Mouse (Mus musculus) cerebellum, postnatal 4 days (tissue): ENCODE measurements around the gene Doxl2.

Experiments used
- DNase-seq, 2 experiments: peaks; one replicate each; pipeline ENCODE4 v3.0.0; 2022; ENCODE audit warnings: low spot score in 2 of 2, mixed read lengths in 1 of 2

Gene Doxl2

DNA sequence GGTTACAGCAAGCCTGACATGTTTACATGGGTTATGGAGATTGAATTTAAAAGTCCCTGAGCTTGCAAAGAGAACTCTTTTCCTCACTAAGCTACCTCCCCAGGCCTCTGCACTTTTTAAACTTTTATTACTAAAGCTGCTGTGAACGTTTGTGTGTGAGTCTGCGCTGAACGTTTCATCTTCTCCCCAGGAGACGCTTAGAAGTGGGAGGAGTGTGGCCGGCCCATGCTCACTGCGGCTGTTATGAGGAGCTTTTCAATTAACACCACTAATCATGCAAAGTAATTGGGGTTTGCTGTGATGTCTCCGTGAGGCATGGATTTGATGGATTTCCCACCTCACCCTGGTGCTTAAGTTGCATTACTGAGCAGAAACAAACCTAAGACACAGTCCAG lies 34.4 kb downstream of the Doxl2 start:
- DNase-seq: no peak

- no peak for DNase-seq
Measured at GRCm38 (mm10) chr6:49009665-49010064, 34.9 kb downstream of the Doxl2 start.

- DNase-seq: no peak
Measured at GRCm38 (mm10) chr6:49011191-49011590, 36.4 kb downstream of the Doxl2 start.

- no peak for DNase-seq
Measured at GRCm38 (mm10) chr6:49013023-49013422, 38.3 kb downstream of the Doxl2 start.

DNA sequence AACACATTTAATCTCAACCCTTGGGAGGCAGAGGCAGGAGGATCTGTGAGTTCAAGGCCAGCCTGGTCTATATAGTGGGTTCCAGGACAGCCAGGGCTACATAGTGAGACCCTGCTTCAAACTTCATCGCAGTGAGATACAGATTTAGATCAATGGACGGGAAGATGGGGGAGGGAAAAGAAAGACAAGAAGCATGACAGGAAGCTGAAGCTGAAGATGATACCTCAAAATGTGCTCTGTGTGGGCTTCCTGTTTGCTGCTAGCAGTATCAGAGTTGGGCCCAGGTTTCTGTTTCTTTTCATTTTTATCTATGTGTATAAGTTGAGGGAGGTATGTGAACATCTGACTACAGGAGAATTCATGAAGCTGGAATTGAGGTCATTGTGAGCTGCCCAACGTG lies 38.7 kb downstream of the Doxl2 start:
- DNase-seq: no peak

- no peak for DNase-seq
Measured at GRCm38 (mm10) chr6:49017150-49017549, 42.4 kb downstream of the Doxl2 start.

- no peak for DNase-seq
Measured at GRCm38 (mm10) chr6:49019341-49019740, 44.6 kb downstream of the Doxl2 start.

DNA sequence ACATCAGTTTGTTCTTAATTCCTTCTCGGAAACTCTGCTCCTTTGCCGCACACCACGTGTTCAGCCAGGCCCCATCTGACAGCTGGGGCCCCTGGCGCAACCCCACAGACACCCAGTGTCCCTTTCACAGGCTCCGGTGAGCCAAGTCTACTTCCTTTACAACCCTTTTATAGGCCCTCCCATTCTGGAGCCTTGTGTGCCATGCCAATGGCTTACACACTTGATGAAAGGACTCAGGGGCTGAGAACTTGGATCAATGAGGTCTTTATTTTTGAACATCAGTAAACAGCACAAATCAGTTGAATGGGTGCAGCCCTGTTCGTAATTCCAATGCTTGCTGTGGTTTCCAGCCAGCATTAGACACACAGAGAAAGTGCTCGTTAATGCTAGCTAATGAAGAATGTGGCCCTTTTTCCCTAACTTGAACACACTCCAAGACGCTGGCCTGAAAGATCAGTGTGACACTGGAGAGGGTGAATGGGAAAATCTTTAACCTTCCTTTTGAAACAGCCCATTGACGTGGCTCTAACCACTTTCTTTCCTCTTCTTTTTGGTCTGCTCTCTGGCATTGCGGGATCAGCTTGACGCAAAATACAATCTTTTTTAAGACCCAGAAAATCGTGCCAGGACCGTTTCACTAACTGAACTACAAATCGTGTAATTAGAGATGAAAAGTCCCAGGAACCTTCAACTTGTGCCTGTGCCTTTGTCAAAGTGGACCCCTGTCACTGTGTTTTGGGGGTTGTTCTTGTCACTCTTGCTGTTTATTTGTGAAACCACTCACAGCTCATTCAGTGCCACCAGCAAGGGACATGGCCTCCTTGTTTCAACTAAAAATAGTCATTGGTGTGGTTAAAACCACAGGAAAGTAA lies 46.6 kb downstream of the Doxl2 start:
- no peak for DNase-seq

- DNase-seq: no peak
Measured at GRCm38 (mm10) chr6:49022384-49022783, 47.6 kb downstream of the Doxl2 start.

- DNase-seq: no peak
Measured at GRCm38 (mm10) chr6:49023315-49023714, 48.6 kb downstream of the Doxl2 start.

DNA sequence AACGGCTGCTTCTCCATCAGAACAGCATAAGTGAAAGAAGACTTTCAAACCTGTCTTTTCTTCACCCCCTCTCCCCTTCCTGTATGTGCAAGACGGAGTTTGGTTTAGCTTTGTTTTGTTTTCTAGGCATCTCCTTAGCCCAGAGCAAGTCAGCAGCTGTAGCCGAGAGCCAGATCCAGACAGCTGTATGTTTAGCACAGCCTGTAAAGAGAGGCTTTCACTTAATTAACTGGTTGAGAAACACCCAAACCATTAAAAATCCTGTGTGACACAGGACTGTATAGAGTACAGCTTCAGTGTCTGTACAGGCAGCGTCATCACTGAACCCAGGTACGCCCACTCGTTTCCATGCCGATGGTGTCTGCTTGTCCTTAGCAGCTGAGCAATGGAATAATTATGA lies 50.5 kb downstream of the Doxl2 start:
- DNase-seq: no peak

- no peak for DNase-seq
Measured at GRCm38 (mm10) chr6:49026496-49026895, 51.7 kb downstream of the Doxl2 start.

DNA sequence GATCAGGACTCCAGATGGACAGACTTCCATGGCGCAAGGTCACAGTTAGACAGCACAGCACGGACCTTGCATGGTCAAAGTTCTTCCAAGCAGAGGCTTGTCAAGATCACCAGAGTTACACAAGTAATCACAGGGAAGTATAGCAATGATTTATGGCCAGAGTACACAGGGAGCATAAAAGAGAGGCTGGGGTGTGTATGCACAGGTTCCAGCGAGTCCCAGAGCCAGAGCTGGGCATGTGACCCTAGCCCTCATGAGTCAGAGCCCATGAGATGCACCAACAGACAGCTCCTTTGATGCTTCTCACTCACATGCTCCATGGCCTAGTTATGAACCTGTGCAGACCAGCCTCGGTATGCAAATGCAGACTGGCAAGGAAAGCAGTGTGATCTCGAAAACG lies 53.3 kb downstream of the Doxl2 start:
- no peak for DNase-seq
